Mouse (Mus musculus) adrenal gland, adult 8-10 months (tissue): ENCODE measurements around the gene Slc37a1. TPM values are rescaled to one million over a fixed set of nuclear protein-coding genes. Genes with fewer than 3 reads are reported as not detected.

Experiments used
- total RNA-seq, 4 experiments: library from RNA; stranded (reverse); gene quantifications; 2 replicates each; pipeline ENCODE4 v1.2.4; 2022

Gene Slc37a1
- total RNA-seq, 4 experiments from 2014 or later, result 13.1 to 26.4 (median 22.5) TPM

Other genes starting within 250 kb of the Slc37a1 start
- gene Abcg1, start 229.1 kb upstream of the Slc37a1 start, total RNA-seq, result 10 to 100 TPM; 11.7 to 28.2 (median 16.2) TPM
- not detected for gene Tff3, start 157.1 kb upstream of the Slc37a1 start, total RNA-seq
- not detected for gene Tff2, start 142.5 kb upstream of the Slc37a1 start, total RNA-seq
- not detected for gene Tff1, start 121.5 kb upstream of the Slc37a1 start, total RNA-seq
- gene Tmprss3, start 87.8 kb upstream of the Slc37a1 start, total RNA-seq, result not detected
- under 1 TPM; 0.12 to 0.51 (median 0.31) TPM for gene Ubash3a, start 78.9 kb upstream of the Slc37a1 start, total RNA-seq
- gene Rsph1, start 9.4 kb upstream of the Slc37a1 start, total RNA-seq, result 10 to 100 TPM in 2 of 4 experiments, 1 to 10 TPM in 2; 3.9 to 14.9 (median 9.1) TPM
- gene Pde9a, start 99.4 kb downstream of the Slc37a1 start, total RNA-seq, result 1 to 10 TPM; 3.0 to 7.7 (median 5.2) TPM
- gene Wdr4, start 233.2 kb downstream of the Slc37a1 start, total RNA-seq, result 10 to 100 TPM; 21.5 to 30.9 (median 26.1) TPM
- gene Ndufv3, start 233.3 kb downstream of the Slc37a1 start, total RNA-seq, result 100 to 1,000 TPM; 254 to 452 (median 371) TPM